Mouse (Mus musculus) embryonic facial prominence, embryonic 15.5 days (tissue): ENCODE measurements at regions not wholly inside any gene's neighbourhood (a gene's known extent, or its start where the extent isn't known, plus 50 kb on each side); places are given as distances from the start of the nearest gene placed in this dataset.
A peak's percentile ranks its signal among the peaks of the same experiment; 100 is the strongest.
"Not testable (repeated sequence)": the region's sequence is repeated elsewhere in the genome, so short reads cannot be mapped to it uniquely, and the experiment has no call there.

Source experiments
- ATAC-seq: fragments of 200-750 bp; cut with Nextera tagmentation; 2 replicates; pipeline ENCODE4 v1.8.0; 2017; ENCODE audit warnings: low read depth, moderate TSS enrichment; ENCODE audit not compliant: insufficient number of reproducible peaks, low FRiP score, low TSS enrichment
- H3K27ac ChIP-seq: fragments of 300-500 bp; sonication (generic); replicated peaks from 2 replicates; pipeline ENCODE4 v1.5.1; 2015; ENCODE audit warnings: mild to moderate bottlenecking, inconsistent platforms
- H3K27me3 ChIP-seq: fragments of 300-500 bp; sonication (generic); 2 replicates; pipeline ENCODE4 v1.6.1; 2015; ENCODE audit warnings: inconsistent platforms
- H3K36me3 ChIP-seq: fragments of 300-500 bp; sonication (generic); 2 replicates; pipeline ENCODE4 v1.6.1; 2015; ENCODE audit warnings: mild to moderate bottlenecking, inconsistent platforms
- H3K4me1 ChIP-seq: fragments of 300-500 bp; sonication (generic); 2 replicates; pipeline ENCODE4 v1.6.1; 2015; ENCODE audit warnings: inconsistent platforms
- H3K4me2 ChIP-seq: fragments of 300-500 bp; sonication (generic); replicated peaks from 2 replicates; pipeline ENCODE4 v1.6.1; 2015; ENCODE audit warnings: mild to moderate bottlenecking, inconsistent platforms
- H3K4me3 ChIP-seq: fragments of 300-500 bp; sonication (generic); replicated peaks from 2 replicates; pipeline ENCODE4 v1.5.1; 2015; ENCODE audit warnings: mild to moderate bottlenecking, inconsistent platforms
- H3K9ac ChIP-seq: fragments of 300-500 bp; sonication (generic); 2 replicates; pipeline ENCODE4 v1.6.1; 2015; ENCODE audit warnings: inconsistent platforms
- H3K9me3 ChIP-seq: fragments of 300-500 bp; sonication (generic); replicated peaks from 2 replicates; pipeline ENCODE4 v1.6.1; 2016; ENCODE audit warnings: inconsistent platforms
- WGBS: fragments of 180-500 bp; shearing (Covaris S2); methylation state at CpG from one replicate; pipeline ENCODE4 v1.1.7; 2015; 5-methylcytosine and 5-hydroxymethylcytosine counted together

DNA sequence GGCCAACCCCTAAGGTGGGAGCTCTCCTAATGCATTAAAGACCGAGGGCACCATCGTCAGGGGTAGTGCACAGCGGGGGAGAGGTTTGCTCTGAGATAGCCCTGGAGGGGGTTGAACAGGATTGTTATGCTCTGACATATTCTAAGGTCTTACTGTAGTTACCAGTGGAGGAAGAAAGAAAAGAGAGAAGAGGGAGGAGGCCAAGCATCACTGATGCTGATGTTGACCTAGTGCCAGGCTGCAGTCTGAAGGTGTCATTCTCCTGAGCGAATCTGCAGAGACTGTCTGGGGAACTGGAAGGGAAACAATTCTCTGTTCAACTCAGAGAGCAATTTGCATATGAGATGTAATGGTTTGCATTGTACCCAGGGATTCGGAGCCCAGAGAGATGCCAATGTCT is 139.4 kb upstream of the Zfp637 start:
- no peaks in the 10 kb centered on the region for H3K36me3 ChIP-seq
- H3K4me1 ChIP-seq, result no peaks in the 10 kb centered on the region
- H3K9ac ChIP-seq, result no peak overlapping the region
- no peak overlapping the region for H3K4me3 ChIP-seq
- H3K4me2 ChIP-seq, result no peak overlapping the region
- no peaks in the 10 kb centered on the region for H3K9me3 ChIP-seq
- H3K27ac ChIP-seq, result no peak overlapping the region
- 90% methylated on average over 5 of the region's 5 CpGs for WGBS
- no peak for ATAC-seq
- no peaks in the 10 kb centered on the region for H3K27me3 ChIP-seq

- no peak for ATAC-seq
- Histone ChIP-seq H3K4me2 (no peak overlapping the region), H3K4me3 (no peak overlapping the region), H3K4me1 (no peaks in the 10 kb centered on the region), H3K27ac (no peak overlapping the region), H3K9me3 (no peaks in the 10 kb centered on the region), H3K27me3 (no peaks in the 10 kb centered on the region), H3K36me3 (no peaks in the 10 kb centered on the region), H3K9ac (no peak overlapping the region)
- 73% methylated on average over 2 of the region's 2 CpGs for WGBS
Measured at GRCm38 (mm10) chr6:117706006-117706405, 135.0 kb upstream of the Zfp637 start.

DNA sequence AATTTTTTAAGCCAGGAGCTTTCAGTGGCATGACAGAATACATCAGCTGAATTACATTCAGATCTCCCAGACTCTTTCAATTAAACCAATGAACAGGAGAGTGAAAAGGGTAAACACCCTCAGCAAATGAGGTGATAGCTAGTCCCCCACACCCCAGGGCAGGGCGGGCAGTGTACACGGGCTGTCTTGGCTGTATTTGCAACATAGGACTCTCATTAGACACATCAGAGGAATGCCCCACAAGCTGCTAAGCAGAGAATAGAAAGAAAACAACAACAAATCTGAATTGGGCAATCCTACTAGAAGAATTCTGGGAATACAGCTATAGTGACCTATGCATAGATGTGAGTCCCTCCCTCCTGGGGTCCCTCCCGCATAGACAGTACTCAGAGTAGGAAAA is 131.8 kb upstream of the Zfp637 start:
- no peak for ATAC-seq
- Histone ChIP-seq H3K9me3 (no peaks in the 10 kb centered on the region), H3K4me3 (no peak overlapping the region), H3K27me3 (no peaks in the 10 kb centered on the region), H3K4me2 (no peak overlapping the region), H3K4me1 (no peaks in the 10 kb centered on the region), H3K9ac (no peak overlapping the region), H3K36me3 (no peaks in the 10 kb centered on the region), H3K27ac (no peak overlapping the region)
- 53% methylated on average over 3 of the region's 3 CpGs for WGBS

DNA sequence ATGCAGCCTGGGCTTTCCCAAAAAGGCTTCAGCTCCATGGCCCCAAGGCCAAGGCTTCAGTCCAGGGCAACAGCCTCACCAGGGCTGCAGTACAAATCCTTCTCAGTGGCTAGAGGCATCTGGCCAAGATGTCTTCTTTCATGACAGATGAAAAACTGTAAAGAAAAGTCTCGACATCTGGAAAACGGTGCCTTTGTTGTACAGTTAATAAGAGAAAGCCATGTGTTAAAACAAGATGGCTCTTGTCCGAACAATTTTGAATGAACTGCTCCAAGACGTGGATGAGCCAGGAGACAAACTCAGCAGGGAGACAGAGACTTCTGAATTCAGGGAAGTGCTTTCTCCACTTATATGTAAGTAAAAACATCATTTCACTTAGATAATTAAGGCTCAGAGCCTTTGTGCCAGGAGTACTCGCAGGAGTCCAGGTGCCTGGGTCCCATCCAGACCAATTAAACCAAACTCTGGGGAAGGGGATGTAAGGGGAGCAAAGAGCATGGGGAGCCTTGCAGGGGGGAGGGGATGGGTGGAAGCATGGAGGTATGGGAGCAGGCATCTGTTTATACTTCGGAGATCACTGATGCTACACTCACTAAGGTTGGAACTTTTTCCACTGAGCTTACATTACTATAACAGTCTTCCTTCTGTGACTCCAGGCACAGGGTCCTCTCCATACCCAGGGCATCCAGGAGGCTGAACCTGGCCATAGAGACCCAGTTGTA is 125.8 kb upstream of the Zfp637 start:
- Histone ChIP-seq H3K4me1 (0 out of 2 replicates have a peak, but pooled peaks cover 6% of the 10 kb centered on the region), H3K27ac (peak overlapping the region; percentile 51; the same call in 1 of the 2 replicates), H3K9ac (no peak overlapping the region), H3K4me2 (no peak overlapping the region), H3K36me3 (no peaks in the 10 kb centered on the region), H3K4me3 (no peak overlapping the region), H3K27me3 (no peaks in the 10 kb centered on the region), H3K9me3 (no peaks in the 10 kb centered on the region)
- 42% methylated on average over 6 of the region's 6 CpGs for WGBS
- peak; percentile 43; the same call in 1 of the 2 replicates for ATAC-seq

GRCm38 (mm10) chr6:117716422-117716821 is 124.6 kb upstream of the Zfp637 start:
- not testable (repeated sequence) for H3K4me1 ChIP-seq, H3K4me3 ChIP-seq, H3K27me3 ChIP-seq, H3K27ac ChIP-seq, H3K4me2 ChIP-seq, H3K9ac ChIP-seq, ATAC-seq, H3K9me3 ChIP-seq, H3K36me3 ChIP-seq
- 85% methylated on average over 8 of the region's 40 CpGs for whole genome bisulfite sequencing

DNA sequence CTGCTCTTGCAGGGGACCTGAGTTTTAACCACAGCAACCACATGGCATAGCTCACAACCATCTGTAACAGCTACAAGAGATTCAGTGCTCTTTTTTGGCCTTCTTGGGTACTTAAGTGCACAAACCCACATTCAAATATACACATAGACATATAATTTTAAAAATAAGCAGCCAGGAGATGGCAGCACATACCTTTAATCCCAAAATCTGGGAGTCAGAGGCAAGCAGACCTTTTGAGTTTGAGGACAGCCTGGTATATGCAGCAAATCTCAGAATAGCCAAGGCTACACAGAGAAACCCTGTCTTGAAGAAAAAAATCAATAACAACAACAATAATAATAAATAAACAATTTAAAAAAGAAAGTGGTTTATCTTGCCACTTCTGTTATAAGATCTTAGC is 88.6 kb upstream of the Zfp637 start:
- H3K9ac ChIP-seq, H3K4me1 ChIP-seq, H3K36me3 ChIP-seq, H3K27me3 ChIP-seq, ATAC-seq, H3K4me2 ChIP-seq, H3K9me3 ChIP-seq, H3K4me3 ChIP-seq, H3K27ac ChIP-seq: not testable (repeated sequence)

DNA sequence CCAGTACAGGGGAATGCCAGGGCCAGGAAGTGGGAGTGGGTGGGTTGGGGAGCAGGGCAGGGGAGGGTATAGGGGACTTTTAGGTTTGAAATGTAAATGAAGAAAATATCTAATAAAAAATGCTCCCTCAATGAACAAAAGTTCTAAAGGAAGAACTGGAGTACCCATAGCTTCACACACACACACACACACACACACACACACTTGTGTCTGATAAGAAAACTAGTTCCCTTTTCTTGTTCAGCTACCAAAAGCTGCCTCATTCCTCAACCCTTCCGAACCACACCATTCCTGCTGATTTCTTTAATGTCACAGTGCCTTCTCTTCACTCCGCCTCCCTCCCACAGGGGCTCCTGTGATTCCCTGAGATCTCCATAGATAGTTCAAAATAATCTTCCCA is 85.3 kb upstream of the Zfp637 start:
- H3K36me3 ChIP-seq, H3K27me3 ChIP-seq, ATAC-seq, H3K4me1 ChIP-seq, H3K4me3 ChIP-seq, H3K9me3 ChIP-seq, H3K9ac ChIP-seq, H3K4me2 ChIP-seq, H3K27ac ChIP-seq: not testable (repeated sequence)
- WGBS, result 76% methylated on average over 2 of the region's 2 CpGs

GRCm38 (mm10) chr6:117756176-117756575 is 84.8 kb upstream of the Zfp637 start:
- H3K9me3 ChIP-seq, result no peaks in the 10 kb centered on the region
- H3K36me3 ChIP-seq, result no peaks in the 10 kb centered on the region
- H3K4me3 ChIP-seq, result no peak overlapping the region
- no peak overlapping the region for H3K4me2 ChIP-seq
- no peaks in the 10 kb centered on the region for H3K27me3 ChIP-seq
- ATAC-seq, result no peak
- H3K9ac ChIP-seq, result no peak overlapping the region
- WGBS, result 74% methylated on average over 9 of the region's 9 CpGs
- no peak overlapping the region for H3K27ac ChIP-seq
- no peaks in the 10 kb centered on the region for H3K4me1 ChIP-seq

- not testable (repeated sequence) for H3K4me3 ChIP-seq, H3K4me2 ChIP-seq, H3K36me3 ChIP-seq, H3K27ac ChIP-seq, H3K9me3 ChIP-seq, ATAC-seq, H3K27me3 ChIP-seq, H3K4me1 ChIP-seq, H3K9ac ChIP-seq
- 7% methylated on average over 6 of the region's 6 CpGs for WGBS
Measured at GRCm38 (mm10) chr6:117758516-117758915, 82.5 kb upstream of the Zfp637 start.

GRCm38 (mm10) chr6:117771506-117771905 is 69.5 kb upstream of the Zfp637 start:
- Histone ChIP-seq H3K4me1 (no peaks in the 10 kb centered on the region), H3K36me3 (no peaks in the 10 kb centered on the region), H3K27ac (no peak overlapping the region), H3K4me3 (no peak overlapping the region), H3K4me2 (no peak overlapping the region), H3K27me3 (no peaks in the 10 kb centered on the region), H3K9ac (no peak overlapping the region), H3K9me3 (no peaks in the 10 kb centered on the region)
- ATAC-seq, result no peak
- WGBS, result 78% methylated on average over 7 of the region's 7 CpGs

GRCm38 (mm10) chr6:117772396-117772795 is 68.6 kb upstream of the Zfp637 start:
- Histone ChIP-seq H3K27me3 (no peaks in the 10 kb centered on the region), H3K9ac (no peak overlapping the region), H3K36me3 (no peaks in the 10 kb centered on the region), H3K9me3 (no peaks in the 10 kb centered on the region), H3K27ac (no peak overlapping the region), H3K4me2 (no peak overlapping the region), H3K4me1 (no peaks in the 10 kb centered on the region), H3K4me3 (no peak overlapping the region)
- ATAC-seq, result no peak

- H3K27me3 ChIP-seq, result no peaks in the 10 kb centered on the region
- ATAC-seq, result no peak
- H3K9ac ChIP-seq, result no peak overlapping the region
- no peaks in the 10 kb centered on the region for H3K4me1 ChIP-seq
- no peak overlapping the region for H3K27ac ChIP-seq
- H3K4me3 ChIP-seq, result no peak overlapping the region
- H3K9me3 ChIP-seq, result no peaks in the 10 kb centered on the region
- H3K36me3 ChIP-seq, result no peaks in the 10 kb centered on the region
- WGBS, result 73% methylated on average over 11 of the region's 11 CpGs
- H3K4me2 ChIP-seq, result no peak overlapping the region
Measured at GRCm38 (mm10) chr6:117775304-117776050, 65.5 kb upstream of the Zfp637 start.
